Mouse (Mus musculus) c-Kit-positive CD71-positive TER-119-positive erythroid progenitor cells, embryonic 14.5 days (primary cell): ENCODE measurements around the gene Coasy.

Experiments
- DNase-seq: peaks from one replicate; pipeline ENCODE4 v3.0.0-alpha.2; 2013; ENCODE audit warnings: low spot score

Gene Coasy

DNA sequence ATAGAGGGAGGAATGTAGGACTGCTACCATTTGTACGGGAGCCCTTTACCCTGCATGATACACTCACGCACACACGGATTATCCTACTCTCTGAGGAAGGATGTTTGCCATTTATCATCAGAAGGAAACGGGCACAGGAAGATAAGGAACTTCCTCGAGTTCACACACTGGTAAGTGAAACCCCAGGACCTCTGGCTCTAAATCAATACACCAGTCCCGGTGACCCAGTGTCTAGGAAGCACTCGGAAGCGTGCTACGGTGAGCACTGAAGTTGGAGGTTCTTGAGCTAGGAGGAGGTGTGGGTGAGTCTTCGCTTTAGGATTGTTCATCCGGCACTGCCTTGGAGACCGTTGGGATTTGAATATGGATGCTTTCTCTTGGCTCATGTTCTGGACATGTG is 50.7 kb downstream of the Coasy start:
- no peak for DNase-seq

DNA sequence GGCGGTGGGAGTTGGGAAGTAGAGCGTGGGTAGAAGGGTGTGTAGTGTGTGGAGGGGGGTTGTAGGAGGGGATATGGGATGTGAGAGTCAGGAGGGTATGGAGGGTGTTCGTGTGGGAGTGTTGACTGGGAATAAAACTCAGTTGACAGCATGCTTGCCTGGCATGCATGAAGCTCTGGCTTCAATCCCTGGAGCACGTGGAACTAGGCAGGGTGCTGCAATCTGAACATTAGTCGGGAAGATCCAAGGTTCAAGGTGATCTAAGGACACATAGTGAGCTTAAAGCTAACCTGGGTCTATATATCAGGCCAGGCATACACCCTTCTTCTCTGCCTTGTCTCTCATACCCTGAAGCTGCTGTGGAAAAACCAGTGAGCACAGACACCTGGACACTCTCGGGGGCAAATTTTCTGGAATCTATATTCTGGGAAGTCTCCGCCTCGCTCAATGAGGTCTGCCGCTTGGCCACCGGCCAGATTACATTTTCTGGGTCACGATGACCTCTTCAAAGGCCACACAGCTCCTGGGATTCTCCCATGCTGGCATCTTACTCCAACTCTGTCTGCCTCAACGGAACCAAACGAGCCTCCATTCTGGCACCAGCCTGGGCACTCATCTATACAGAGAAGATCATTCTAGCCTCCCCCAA is 52.0 kb downstream of the Coasy start:
- DNase-seq: no peak
